Mouse (Mus musculus): Measurements from ENCODE around the gene Hoxc5.

Hoxc5 gene

DNA sequence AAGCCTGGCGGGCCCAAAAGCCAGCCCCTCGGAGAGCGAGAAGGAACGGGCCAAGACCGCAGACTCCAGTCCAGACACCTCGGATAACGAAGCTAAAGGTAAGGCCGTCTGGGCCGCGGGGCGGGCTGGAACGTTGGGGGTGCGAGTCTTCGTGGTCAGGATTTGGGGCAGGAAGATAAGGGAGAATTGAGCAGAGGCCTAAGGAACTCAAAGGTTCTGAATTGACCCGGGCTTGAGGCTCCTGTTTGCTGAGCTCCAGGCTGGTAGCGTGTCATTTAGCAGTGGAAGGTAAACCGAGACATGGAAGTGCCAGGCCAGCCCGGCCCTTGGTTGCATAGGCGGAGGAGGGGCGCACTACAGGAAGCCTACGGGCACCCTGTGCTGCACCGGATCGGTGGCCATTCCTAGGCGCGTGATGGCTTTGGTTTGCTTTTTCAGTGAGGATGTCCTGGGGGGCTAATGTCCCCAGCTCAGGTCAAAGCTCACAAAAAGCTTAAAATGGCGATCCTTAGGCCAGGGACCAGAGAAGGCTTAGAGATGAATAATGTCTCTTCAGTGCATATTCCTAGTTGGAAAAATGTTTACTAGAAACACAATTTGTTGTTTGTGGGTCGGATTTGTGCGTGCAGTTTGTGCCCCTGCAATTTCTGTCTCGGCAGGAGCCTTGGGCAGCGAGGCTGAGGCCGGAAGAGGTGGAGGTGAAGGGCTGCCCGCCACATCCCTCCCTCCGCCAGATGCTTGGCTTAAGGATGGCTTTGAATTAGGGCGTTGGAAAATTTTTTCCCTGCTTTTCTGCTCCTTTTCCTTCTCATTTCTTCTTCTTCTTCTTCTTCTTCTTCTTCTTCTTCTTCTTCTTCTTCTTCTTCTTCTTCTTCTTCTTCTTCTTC lies 511 bp downstream of the Hoxc5 start:
- no peak for DNase-seq (ENCODE audit: low read depth, low spot score)

DNA sequence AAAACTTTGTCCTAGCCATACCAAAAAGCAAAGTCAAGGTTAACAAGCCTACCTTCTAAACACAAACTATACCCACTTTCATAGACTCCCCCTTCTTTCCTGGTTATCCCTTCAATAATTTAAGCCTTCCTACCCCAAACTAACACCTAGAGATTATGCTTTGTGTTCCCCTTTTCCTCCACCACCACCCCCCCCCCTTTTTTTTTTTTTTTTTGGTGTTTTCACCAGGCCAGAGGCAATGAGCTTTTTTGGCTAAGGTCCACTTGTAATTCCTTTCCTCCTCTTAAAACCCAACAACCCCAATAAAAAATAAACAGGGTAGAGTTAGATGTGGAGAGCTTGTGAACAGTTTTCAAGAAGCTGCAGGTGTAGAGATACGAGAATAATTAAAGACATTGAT lies 2.1 kb downstream of the Hoxc5 start:
- no peak for DNase-seq (ENCODE audit: low read depth, low spot score)

GRCm38 (mm10) chr15:102970740-102971139 lies 3.5 kb downstream of the Hoxc5 start:
- no peak for DNase-seq (ENCODE audit: low read depth, low spot score)

DNA sequence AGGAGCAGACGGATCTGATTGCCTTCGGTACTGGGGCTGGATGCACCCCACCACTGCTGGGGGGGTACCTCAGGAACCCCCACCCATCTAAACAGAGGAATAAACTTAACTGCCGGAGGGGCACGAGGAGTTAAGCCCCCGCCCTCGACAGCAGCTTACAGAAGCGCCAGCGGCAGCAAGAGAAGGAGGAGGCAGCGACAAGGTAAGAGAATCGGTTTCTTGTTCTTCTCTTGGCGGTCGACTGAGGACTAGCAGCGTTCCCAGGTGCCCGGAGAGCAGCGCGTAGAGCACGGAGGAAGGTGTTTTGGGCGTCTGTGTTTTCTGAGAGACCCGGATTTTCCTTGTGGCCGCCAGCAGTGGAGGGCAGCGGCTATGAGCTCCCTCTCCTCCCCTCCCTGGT lies 5.0 kb downstream of the Hoxc5 start:
- no peak for DNase-seq (ENCODE audit: low read depth, low spot score)

GRCm38 (mm10) chr15:102972753-102973152 lies 5.5 kb downstream of the Hoxc5 start:
- no peak for DNase-seq (ENCODE audit: low read depth, low spot score)

DNA sequence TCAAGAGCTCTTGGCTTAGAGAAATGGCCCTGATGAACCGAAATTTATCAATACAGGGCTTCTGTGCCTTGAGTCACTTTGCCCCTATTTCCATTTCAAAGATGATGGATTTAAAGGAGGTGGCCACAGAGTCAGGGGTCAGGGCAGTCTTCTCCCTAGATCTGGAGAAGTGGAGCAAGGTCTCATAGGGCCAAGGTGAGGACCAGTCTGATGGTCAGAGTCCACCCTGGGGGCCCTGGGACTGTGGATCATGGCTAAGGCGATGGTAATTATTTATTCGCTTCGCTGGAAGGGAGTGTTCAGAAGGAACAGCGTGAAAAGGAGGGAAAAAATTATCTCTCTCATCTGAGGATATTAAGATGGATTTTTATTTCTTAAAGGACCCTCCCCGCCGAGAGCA lies 7.8 kb downstream of the Hoxc5 start:
- no peak for DNase-seq (ENCODE audit: low read depth, low spot score)

- DNase-seq (ENCODE audit: low read depth, low spot score) = no peak
Observed at GRCm38 (mm10) chr15:102975688-102976111, 8.5 kb downstream of the Hoxc5 start.

- DNase-seq (ENCODE audit: low read depth, low spot score) = no peak
Observed at GRCm38 (mm10) chr15:102976171-102976570, 8.9 kb downstream of the Hoxc5 start, which contains the start of gene Hoxc9. Gene Hoxc9 (plus strand): TSS chr15:102976439.

GRCm38 (mm10) chr15:102976631-102977422 lies 9.6 kb downstream of the Hoxc5 start:
- DNase-seq (ENCODE audit: low read depth, low spot score) = no peak

GRCm38 (mm10) chr15:102977423-102977974 lies 10.3 kb downstream of the Hoxc5 start:
- DNase-seq (ENCODE audit: low read depth, low spot score) = no peak

GRCm38 (mm10) chr15:102978615-102979515 lies 11.6 kb downstream of the Hoxc5 start:
- DNase-seq (ENCODE audit: low read depth, low spot score) = no peak

DNA sequence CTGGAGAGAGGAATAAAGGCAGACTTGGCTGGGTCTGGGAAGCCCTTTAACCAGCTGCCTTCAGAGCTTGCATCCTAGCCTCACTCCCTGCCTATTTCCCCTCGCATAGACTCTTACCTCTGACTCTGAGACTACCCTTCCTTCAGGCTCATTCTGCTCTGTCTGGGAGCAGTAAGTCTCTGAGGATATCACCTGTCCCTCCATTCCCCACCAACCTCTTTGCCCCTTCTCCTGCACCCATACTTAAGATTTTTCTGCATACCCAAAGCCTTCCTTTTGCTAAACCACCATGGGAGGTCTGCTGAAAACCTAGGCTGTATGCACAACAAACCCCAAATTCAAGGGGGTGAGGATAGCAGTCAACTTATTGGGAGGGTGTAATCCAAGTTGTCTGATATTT lies 12.7 kb downstream of the Hoxc5 start:
- no peak for DNase-seq (ENCODE audit: low read depth, low spot score)

DNA sequence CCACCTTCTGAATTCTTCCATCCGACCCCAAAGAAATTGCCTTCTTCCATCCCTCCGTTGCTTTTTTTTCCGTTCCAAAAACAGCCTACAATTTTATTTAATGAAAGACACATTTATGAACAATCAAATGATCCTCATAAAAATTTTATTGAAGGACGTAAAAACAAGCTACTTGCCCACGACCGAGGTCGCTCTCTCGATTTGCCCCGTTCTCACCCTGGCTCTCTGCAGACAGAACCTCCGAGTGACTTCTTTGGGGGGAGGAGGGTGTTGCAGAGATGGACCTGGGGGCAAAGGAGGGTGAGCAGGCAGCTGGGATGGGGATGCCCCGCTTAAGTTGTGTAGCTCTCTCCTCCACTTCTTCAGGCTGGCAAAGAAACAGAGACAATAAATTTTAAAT lies 13.1 kb downstream of the Hoxc5 start:
- DNase-seq (ENCODE audit: low read depth, low spot score) = no peak

GRCm38 (mm10) chr15:102980912-102981311 lies 13.7 kb downstream of the Hoxc5 start:
- no peak for DNase-seq (ENCODE audit: low read depth, low spot score)

DNA sequence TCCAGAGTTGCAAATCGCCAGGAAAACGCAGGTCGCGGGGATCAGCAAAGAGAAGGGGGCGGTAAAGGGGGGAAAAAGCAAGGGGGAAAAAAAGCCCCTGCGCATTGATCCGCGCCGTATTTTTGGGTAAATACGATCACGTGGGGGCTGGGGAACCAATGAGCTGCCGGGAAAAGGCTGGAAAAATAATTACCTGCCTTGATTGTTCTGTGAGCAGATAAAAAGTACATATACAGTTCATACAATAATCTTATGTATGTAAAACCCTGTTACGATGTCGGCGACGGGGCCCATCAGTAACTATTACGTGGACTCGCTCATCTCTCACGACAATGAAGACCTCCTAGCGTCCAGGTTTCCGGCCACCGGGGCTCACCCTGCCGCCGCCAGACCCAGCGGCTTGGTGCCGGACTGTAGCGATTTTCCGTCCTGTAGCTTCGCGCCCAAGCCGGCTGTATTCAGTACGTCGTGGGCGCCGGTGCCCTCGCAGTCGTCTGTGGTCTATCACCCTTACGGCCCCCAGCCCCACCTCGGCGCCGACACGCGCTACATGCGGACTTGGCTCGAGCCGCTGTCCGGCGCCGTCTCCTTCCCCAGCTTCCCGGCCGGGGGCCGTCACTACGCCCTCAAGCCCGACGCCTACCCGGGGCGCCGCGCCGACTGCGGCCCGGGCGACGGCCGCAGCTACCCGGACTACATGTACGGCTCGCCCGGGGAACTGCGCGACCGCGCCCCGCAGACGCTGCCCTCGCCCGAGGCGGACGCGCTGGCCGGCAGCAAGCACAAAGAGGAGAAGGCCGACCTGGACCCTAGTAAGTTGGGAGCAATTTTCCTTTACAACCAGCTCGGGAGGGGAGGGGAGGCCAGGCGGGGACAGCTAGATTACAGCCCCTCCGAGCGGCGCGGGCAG lies 14.4 kb downstream of the Hoxc5 start:
- DNase-seq (ENCODE audit: low read depth, low spot score) = no peak

DNA sequence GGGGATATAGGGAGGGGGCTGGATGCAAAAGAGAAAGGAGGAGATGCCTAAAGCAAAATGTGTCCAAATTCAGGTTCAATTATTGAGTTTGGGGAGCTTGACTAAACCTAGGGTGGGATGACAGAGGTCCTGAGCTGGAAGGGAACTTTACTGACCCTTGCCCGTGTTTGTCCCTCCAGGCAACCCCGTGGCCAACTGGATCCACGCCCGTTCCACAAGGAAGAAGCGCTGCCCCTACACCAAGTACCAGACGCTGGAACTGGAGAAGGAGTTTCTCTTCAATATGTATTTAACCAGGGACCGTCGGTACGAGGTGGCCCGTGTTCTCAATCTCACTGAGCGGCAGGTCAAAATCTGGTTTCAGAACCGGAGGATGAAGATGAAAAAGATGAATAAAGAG lies 16.5 kb downstream of the Hoxc5 start:
- DNase-seq (ENCODE audit: low read depth, low spot score) = no peak

DNA sequence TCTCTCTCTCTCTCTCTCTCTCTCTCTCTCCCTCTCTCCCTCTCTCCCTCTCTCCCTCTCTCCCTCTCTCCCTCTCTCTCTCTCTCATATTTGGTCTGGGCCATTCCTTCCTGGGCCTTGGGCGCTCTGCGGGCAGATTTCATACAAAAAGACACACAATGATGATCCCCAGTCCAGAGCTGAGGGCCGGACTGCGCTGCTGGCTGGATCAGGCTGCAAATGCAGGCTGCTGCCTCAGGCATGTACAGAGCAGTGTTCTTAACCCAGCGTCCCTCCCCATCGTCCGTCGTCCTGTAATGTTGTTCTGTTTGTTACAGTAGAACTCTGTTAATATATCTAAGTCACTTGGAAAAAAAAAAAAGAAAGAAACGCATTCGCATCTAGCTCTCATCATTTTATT lies 17.3 kb downstream of the Hoxc5 start:
- no peak for DNase-seq (ENCODE audit: low read depth, low spot score)

DNA sequence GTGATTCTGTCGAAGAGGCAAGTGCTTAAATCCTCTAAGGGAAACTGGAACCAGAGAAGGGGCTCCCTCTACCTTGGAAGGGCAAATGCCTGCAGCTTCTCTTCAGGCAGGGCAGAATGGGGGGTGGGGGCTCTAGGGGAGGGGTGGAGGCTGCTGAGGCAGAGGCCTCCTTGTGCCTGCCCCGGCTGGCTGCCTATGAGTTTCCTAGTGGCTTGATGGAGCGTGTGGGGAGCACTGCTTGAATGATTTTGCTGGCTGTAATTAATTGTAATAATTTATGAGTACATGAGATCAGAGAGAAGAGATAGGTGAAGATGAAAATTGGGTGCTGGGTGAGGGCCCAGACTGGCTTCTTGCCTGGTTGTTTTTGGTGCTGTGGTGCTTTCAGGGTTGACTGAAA lies 17.7 kb downstream of the Hoxc5 start:
- DNase-seq (ENCODE audit: low read depth, low spot score) = no peak

- DNase-seq (ENCODE audit: low read depth, low spot score) = peak; percentile 81
Observed at GRCm38 (mm10) chr15:102987124-102987833, 20.0 kb downstream of the Hoxc5 start.

- no peak for DNase-seq (ENCODE audit: low read depth, low spot score)
Observed at GRCm38 (mm10) chr15:102988078-102988477, 20.8 kb downstream of the Hoxc5 start.
